Mouse (Mus musculus): ENCODE measurements at regions not wholly inside any gene's neighbourhood (a gene's known extent, or its start where the extent isn't known, plus 50 kb on each side); places are given as distances from the start of the nearest gene placed in this dataset.

GRCm38 (mm10) chr12:51273486-51273885 lies 74.4 kb upstream of the G2e3 start:
- no peak for TF ChIP-seq CTCF (conservative IDR thresholded peaks at IDR 0.05; ENCODE audit: insufficient read depth, insufficient read length, low read depth, low read length)
- no peak for TF ChIP-seq POLR2A (IDR thresholded peaks at IDR 0.05; ENCODE audit: low read depth, low read length)

Data from kidney, adult 2 months (tissue).